Mouse (Mus musculus) neural tube, embryonic 11.5 days (tissue): ENCODE results near the gene Sorcs2. TPM values are rescaled to one million over a fixed set of nuclear protein-coding genes. Genes with fewer than 3 reads are reported as not detected.

ENCODE experiments used
- ATAC-seq: fragments of 200-750 bp; cut with Nextera tagmentation; 2 replicates; pipeline ENCODE4 v1.8.0; 2017; ENCODE audit warnings: moderate number of reproducible peaks, mild to moderate bottlenecking, moderate TSS enrichment, moderate library complexity; ENCODE audit not compliant: insufficient read depth, low FRiP score, low TSS enrichment
- DNase-seq: peaks from one replicate; pipeline ENCODE4 v3.0.0-alpha.2; 2015; ENCODE audit warnings: low spot score
- H3K27ac ChIP-seq: fragments of 300-500 bp; sonication (generic); 2 replicates; pipeline ENCODE4 v1.5.1; 2014; ENCODE audit warnings: low read depth, mild to moderate bottlenecking, low read length
- H3K27me3 ChIP-seq: fragments of 300-500 bp; sonication (generic); 2 replicates; pipeline ENCODE4 v1.6.1; 2014; ENCODE audit warnings: mild to moderate bottlenecking, low read length, mixed read lengths; ENCODE audit not compliant: control insufficient read depth, insufficient read depth
- H3K36me3 ChIP-seq: fragments of 300-500 bp; sonication (generic); 2 replicates; pipeline ENCODE4 v1.6.1; 2014; ENCODE audit warnings: mild to moderate bottlenecking, low read length, moderate library complexity, mixed read lengths; ENCODE audit not compliant: control insufficient read depth, insufficient read depth
- H3K4me1 ChIP-seq: fragments of 300-500 bp; sonication (generic); 2 replicates; pipeline ENCODE4 v1.6.1; 2014; ENCODE audit warnings: low read length, mixed read lengths; ENCODE audit not compliant: control insufficient read depth, insufficient read depth
- H3K4me2 ChIP-seq: fragments of 300-500 bp; sonication (generic); 2 replicates; pipeline ENCODE4 v1.6.1; 2014; ENCODE audit warnings: low read depth, mild to moderate bottlenecking, moderate library complexity
- H3K4me3 ChIP-seq: fragments of 300-500 bp; sonication (generic); 2 replicates; pipeline ENCODE4 v1.5.1; 2014; ENCODE audit warnings: low read depth, low read length
- H3K9ac ChIP-seq: fragments of 300-500 bp; sonication (generic); 2 replicates; pipeline ENCODE4 v1.6.1; 2014; ENCODE audit warnings: mild to moderate bottlenecking, low read length
- H3K9me3 ChIP-seq: fragments of 300-500 bp; sonication (generic); 2 replicates; pipeline ENCODE4 v1.6.1; 2016; ENCODE audit warnings: low read length; ENCODE audit not compliant: control insufficient read depth
- WGBS: fragments of 180-500 bp; shearing (Covaris S2); extraction: QIAGEN DNeasy Blood & Tissue Kit; methylation state at CpG from one replicate; pipeline ENCODE4 v1.1.7; 2014; 5-methylcytosine and 5-hydroxymethylcytosine counted together
- polyA plus RNA-seq: library from polyadenylated mRNA; unstranded; fragments of >200 nt; fragmentation: Nextera tagmentation; extraction: Ambion mirVana; gene quantifications from 2 replicates; pipeline ENCODE4 v1.2.1, GENCODE M21; 2014

Gene Sorcs2
- 7.9 and 9.1 TPM in 2 replicates for polyA plus RNA-seq

GRCm38 (mm10) chr5:36397837-36398282 is at the start of gene Sorcs2:
TSS of gene Sorcs2 (minus strand) at chr5:36398139.
- ATAC-seq (peak; percentile 72), DNase-seq (peak; percentile 90)
- Histone ChIP-seq H3K27ac (no peak within 1 kb of the TSS), H3K4me1 (peaks cover 4% of the 10 kb centered on the region; the same call in 1 of the 2 replicates), H3K27me3 (peaks cover 7% of the 10 kb centered on the region; the same call in 1 of the 2 replicates), H3K9ac (peak within 1 kb of the TSS; percentile 90), H3K36me3 (no peaks in the 10 kb centered on the region), H3K9me3 (no peaks in the 10 kb centered on the region), H3K4me3 (peak within 1 kb of the TSS; percentile 73), H3K4me2 (peak within 1 kb of the TSS; percentile 100)
- 0% methylated on average over 40 of the region's 45 CpGs for WGBS

- H3K27ac ChIP-seq, result no peak overlapping the region
- no peaks in the 10 kb centered on the region for H3K27me3 ChIP-seq
- H3K4me3 ChIP-seq, result no peak overlapping the region
- no peak for ATAC-seq
- no peak for DNase-seq
- H3K9me3 ChIP-seq, result no peaks in the 10 kb centered on the region
- H3K36me3 ChIP-seq, result no peaks in the 10 kb centered on the region
- H3K9ac ChIP-seq, result no peak overlapping the region
- 47% methylated on average over 9 of the region's 9 CpGs for WGBS
- no peaks in the 10 kb centered on the region for H3K4me1 ChIP-seq
- H3K4me2 ChIP-seq, result no peak overlapping the region
Measured at GRCm38 (mm10) chr5:36446166-36446890, 48.4 kb upstream of the Sorcs2 start.

DNA sequence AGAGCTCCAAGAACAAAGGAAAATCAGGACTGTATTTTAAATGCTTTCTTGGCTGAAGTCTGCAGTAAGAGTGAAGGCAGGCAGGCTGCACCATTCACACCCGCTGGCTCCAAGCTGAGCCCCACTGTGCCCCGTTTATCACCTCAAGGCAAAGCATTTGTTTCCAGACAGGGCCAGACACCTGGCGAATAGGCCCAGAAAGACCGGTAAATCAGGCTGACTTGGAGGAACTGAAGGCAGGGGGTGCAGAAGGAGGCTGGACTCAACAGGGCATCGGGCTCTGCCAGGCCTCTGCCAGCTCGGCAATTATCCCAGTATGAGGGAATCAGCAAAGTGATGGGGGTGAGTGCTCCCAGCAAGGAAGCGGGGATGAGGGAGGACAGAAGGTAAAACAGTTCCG is 47.1 kb upstream of the Sorcs2 start:
- ATAC-seq, result no peak
- H3K27me3 ChIP-seq, result no peaks in the 10 kb centered on the region
- no peaks in the 10 kb centered on the region for H3K9me3 ChIP-seq
- H3K4me2 ChIP-seq, result no peak overlapping the region
- H3K27ac ChIP-seq, result no peak overlapping the region
- WGBS, result 26% methylated on average over 8 of the region's 8 CpGs
- H3K36me3 ChIP-seq, result no peaks in the 10 kb centered on the region
- no peaks in the 10 kb centered on the region for H3K4me1 ChIP-seq
- H3K9ac ChIP-seq, result no peak overlapping the region
- no peak overlapping the region for H3K4me3 ChIP-seq
- DNase-seq, result no peak

- 57% methylated on average over 4 of the region's 4 CpGs for WGBS
- H3K9me3 ChIP-seq, result no peaks in the 10 kb centered on the region
- no peak for DNase-seq
- H3K4me3 ChIP-seq, result no peak overlapping the region
- H3K4me1 ChIP-seq, result no peaks in the 10 kb centered on the region
- H3K27ac ChIP-seq, result no peak overlapping the region
- H3K9ac ChIP-seq, result no peak overlapping the region
- no peaks in the 10 kb centered on the region for H3K27me3 ChIP-seq
- ATAC-seq, result no peak
- no peak overlapping the region for H3K4me2 ChIP-seq
- no peaks in the 10 kb centered on the region for H3K36me3 ChIP-seq
Measured at GRCm38 (mm10) chr5:36444611-36445010, 46.7 kb upstream of the Sorcs2 start.

GRCm38 (mm10) chr5:36440741-36441140 is 42.8 kb upstream of the Sorcs2 start:
- H3K9ac ChIP-seq, result no peak overlapping the region
- no peak for ATAC-seq
- no peak overlapping the region for H3K4me3 ChIP-seq
- H3K9me3 ChIP-seq, result no peaks in the 10 kb centered on the region
- DNase-seq, result no peak
- no peak overlapping the region for H3K4me2 ChIP-seq
- no peaks in the 10 kb centered on the region for H3K4me1 ChIP-seq
- no peak overlapping the region for H3K27ac ChIP-seq
- WGBS, result 70% methylated on average over 3 of the region's 3 CpGs
- H3K36me3 ChIP-seq, result no peaks in the 10 kb centered on the region
- H3K27me3 ChIP-seq, result no peaks in the 10 kb centered on the region

DNA sequence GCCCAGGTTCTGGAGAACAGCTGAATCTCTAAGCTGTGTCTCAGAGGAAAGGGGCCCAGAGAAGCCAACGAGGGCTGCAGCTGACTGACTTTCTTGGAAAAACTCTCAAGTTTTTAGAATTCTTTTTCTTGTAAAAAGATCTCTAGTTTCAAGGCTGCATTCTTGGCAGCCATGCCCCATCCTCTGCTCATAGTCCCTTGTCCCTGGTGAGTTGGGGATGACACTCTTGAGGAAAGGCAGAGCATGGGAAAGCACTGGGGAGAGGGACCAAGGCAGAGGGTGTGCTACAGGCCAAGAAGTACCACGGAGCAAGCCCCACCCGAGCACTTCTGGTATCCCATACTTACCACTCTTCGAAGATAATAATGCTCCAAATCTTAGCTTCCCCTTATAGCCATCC is 38.9 kb upstream of the Sorcs2 start:
- Histone ChIP-seq H3K4me1 (no peaks in the 10 kb centered on the region), H3K4me3 (no peak overlapping the region), H3K27ac (no peak overlapping the region), H3K36me3 (no peaks in the 10 kb centered on the region), H3K4me2 (no peak overlapping the region), H3K9ac (no peak overlapping the region), H3K9me3 (no peaks in the 10 kb centered on the region), H3K27me3 (no peaks in the 10 kb centered on the region)
- WGBS, result 79% methylated on average over 4 of the region's 4 CpGs
- DNase-seq (no peak), ATAC-seq (no peak)

GRCm38 (mm10) chr5:36434398-36434967 is 36.5 kb upstream of the Sorcs2 start:
- Histone ChIP-seq H3K4me2 (no peak overlapping the region), H3K4me3 (no peak overlapping the region), H3K4me1 (peaks cover 2% of the 10 kb centered on the region; the same call in 1 of the 2 replicates), H3K36me3 (no peaks in the 10 kb centered on the region), H3K27me3 (no peaks in the 10 kb centered on the region), H3K9me3 (no peaks in the 10 kb centered on the region), H3K9ac (no peak overlapping the region), H3K27ac (no peak overlapping the region)
- WGBS, result 69% methylated on average over 9 of the region's 9 CpGs
- no peak for ATAC-seq
- peak; percentile 19 for DNase-seq

GRCm38 (mm10) chr5:36431711-36432110 is 33.8 kb upstream of the Sorcs2 start:
- peaks cover 2% of the 10 kb centered on the region; the same call in 1 of the 2 replicates for H3K4me1 ChIP-seq
- H3K4me3 ChIP-seq, result no peak overlapping the region
- WGBS, result 59% methylated on average over 2 of the region's 2 CpGs
- no peak for DNase-seq
- H3K9ac ChIP-seq, result no peak overlapping the region
- no peak for ATAC-seq
- no peaks in the 10 kb centered on the region for H3K36me3 ChIP-seq
- H3K9me3 ChIP-seq, result no peaks in the 10 kb centered on the region
- H3K27me3 ChIP-seq, result no peaks in the 10 kb centered on the region
- H3K4me2 ChIP-seq, result no peak overlapping the region
- no peak overlapping the region for H3K27ac ChIP-seq

GRCm38 (mm10) chr5:36429551-36429950 is 31.6 kb upstream of the Sorcs2 start:
- Histone ChIP-seq H3K9me3 (no peaks in the 10 kb centered on the region), H3K4me1 (peaks cover 2% of the 10 kb centered on the region; the same call in 1 of the 2 replicates), H3K4me2 (no peak overlapping the region), H3K9ac (no peak overlapping the region), H3K4me3 (no peak overlapping the region), H3K27me3 (no peaks in the 10 kb centered on the region), H3K27ac (no peak overlapping the region), H3K36me3 (no peaks in the 10 kb centered on the region)
- 88% methylated on average over 3 of the region's 3 CpGs for WGBS
- DNase-seq (no peak), ATAC-seq (no peak)
